In genomic region chr4:122789335-122790089, GRCm38 (mm10) we compare ENCODE assay signal across 22 mouse cellular contexts.
"Had no signal": no experiment of that assay in that cellular context is flagged by ENCODE, and none has a peak within 500 bp of the region (broad histone marks: within the 10 kb centered on the region; RNA-seq: fewer than 3 reads in every experiment).

No protein-coding gene starts in this region.

- H3K9me3 ChIP-seq: limb, embryonic 10.5 days; limb, embryonic 13.5 days; liver, embryonic 13.5 days; megakaryocyte, embryonic 14.5 days; midbrain, embryonic 10.5 days; midbrain, embryonic 13.5 days; neural tube, embryonic 13.5 days had no signal

- DNase-seq: kidney, adult 2 months; kidney, postnatal 25 days; layer of hippocampus, adult 9-11 months; liver, embryonic 13.5 days; lung, embryonic 14.5 days; lung, postnatal 10 days; lung, postnatal 36 days; retina, postnatal 1 day; thymus, adult 2 months; thymus, postnatal 14 days; thymus, postnatal 4 days had no signal

- H3K27me3 ChIP-seq: limb, embryonic 13.5 days; liver, embryonic 13.5 days; midbrain, embryonic 13.5 days; neural tube, embryonic 13.5 days had no signal

- H3K4me3 ChIP-seq: layer of hippocampus, adult 2 months; limb, embryonic 10.5 days; limb, embryonic 13.5 days; liver, embryonic 13.5 days; megakaryocyte, embryonic 14.5 days; midbrain, embryonic 10.5 days; midbrain, embryonic 13.5 days; myocyte; neural tube, embryonic 13.5 days had no signal

- ATAC-seq: intestine, postnatal 0 days; midbrain, embryonic 13.5 days; midbrain, embryonic 16.5 days had no signal

- H3K9ac ChIP-seq: limb, embryonic 13.5 days; liver, embryonic 13.5 days; lung, embryonic 14.5 days; midbrain, embryonic 13.5 days; neural tube, embryonic 13.5 days had no signal

- H3K4me1 ChIP-seq: limb, embryonic 10.5 days; limb, embryonic 13.5 days; liver, embryonic 13.5 days; megakaryocyte, embryonic 14.5 days; midbrain, embryonic 10.5 days; midbrain, embryonic 13.5 days; neural tube, embryonic 13.5 days had no signal

- H3K4me2 ChIP-seq: limb, embryonic 13.5 days; liver, embryonic 13.5 days; lung, embryonic 14.5 days; midbrain, embryonic 13.5 days; neural tube, embryonic 13.5 days had no signal

- H3K36me3 ChIP-seq: limb, embryonic 10.5 days; limb, embryonic 13.5 days; liver, embryonic 13.5 days; midbrain, embryonic 10.5 days; midbrain, embryonic 13.5 days; neural tube, embryonic 13.5 days had no signal

- H3K27ac ChIP-seq: kidney, postnatal 0 days; layer of hippocampus, adult 2 months; limb, embryonic 10.5 days; limb, embryonic 13.5 days; liver, embryonic 13.5 days; midbrain, embryonic 10.5 days; midbrain, embryonic 13.5 days; neural tube, embryonic 13.5 days had no signal
